34 mouse cellular contexts compared by ENCODE assay signal in the genomic region with DNA sequence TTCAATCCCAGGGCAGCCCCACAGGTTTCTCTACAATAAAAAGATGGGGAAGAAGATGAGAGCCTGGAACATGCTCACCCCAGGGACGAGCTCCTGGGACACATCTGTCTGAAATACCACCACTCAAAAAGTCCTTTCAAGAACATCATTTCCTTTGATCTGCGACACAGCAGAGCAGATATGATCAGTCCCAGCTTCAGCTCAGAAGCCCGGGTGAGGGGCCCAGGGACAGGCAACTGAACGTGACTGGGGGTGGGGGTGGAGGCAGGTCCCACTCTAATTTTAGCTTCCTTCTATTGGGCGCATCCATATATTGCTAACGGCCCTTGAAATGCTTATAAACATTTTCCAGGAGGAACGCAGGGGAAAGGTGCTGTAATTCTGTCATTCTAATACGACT. TPM values are rescaled to one million over a fixed set of nuclear protein-coding genes. Genes with fewer than 3 reads are reported as not detected.
DNase-seq lines count a peak whose midpoint lies in the region; ATAC-seq lines count a peak whose summit lies in the region.
"Had no signal": no experiment of that assay in that cellular context is flagged by ENCODE, and none has a peak within 500 bp of the region (broad histone marks: within the 10 kb centered on the region; RNA-seq: fewer than 3 reads in every experiment).

No protein-coding gene starts in this region.

- DNase-seq in heart, adult 9 months (ENCODE audit: low spot score in 2 of 2) = no peak
- DNase-seq in CD4-positive helper T cell, adult 2 months (ENCODE audit: low read depth, low spot score) = peak; percentile 42
- peak; percentile 62 for DNase-seq in induced T-regulatory cell, adult 2 months (ENCODE audit: low read depth)
- DNase-seq in thymus, postnatal 25 days = peak; percentile 46
- DNase-seq in urinary bladder, postnatal 10 days (ENCODE audit: low spot score) = no peak
- no peak for DNase-seq in liver, embryonic 11.5 days (ENCODE audit: low spot score)
- DNase-seq: adrenal gland, postnatal 10 days; cerebellum, adult 11 months; cerebellum, adult 9-10 months; cerebellum, postnatal 36 days; gastrocnemius, postnatal 36 days; heart, adult 2 months; heart, postnatal 10 days; kidney, adult 9 months; kidney, postnatal 10 days; layer of hippocampus, postnatal 36 days; left cerebral cortex, postnatal 4 days; lung, adult 2 months; lung, postnatal 10 days; right cerebral cortex, postnatal 4 days had no signal

- H3K4me2 ChIP-seq in heart, embryonic 13.5 days = 0 out of 2 replicates have a peak overlapping the region, but pooled peaks have one; percentile 7
- no peak overlapping the region for H3K4me2 ChIP-seq in liver, embryonic 11.5 days
- H3K4me2 ChIP-seq: limb, embryonic 15.5 days; midbrain, embryonic 15.5 days had no signal

- 27% methylated on average over 8 of the region's 8 CpGs for WGBS in heart, embryonic 13.5 days
- WGBS in liver, embryonic 11.5 days = 42% methylated on average over 8 of the region's 8 CpGs

- peaks cover 24% of the 10 kb centered on the region for H3K4me1 ChIP-seq in heart, embryonic 13.5 days
- peaks cover 6% of the 10 kb centered on the region; the same call in 1 of the 2 replicates for H3K4me1 ChIP-seq in liver, embryonic 11.5 days (replicated peaks; ENCODE audit: control insufficient read depth, insufficient read depth, low read length)

- H3K27me3 ChIP-seq in heart, embryonic 13.5 days (replicated peaks) = peaks cover 55% of the 10 kb centered on the region
- peaks cover 41% of the 10 kb centered on the region for H3K27me3 ChIP-seq in liver, embryonic 11.5 days (replicated peaks; ENCODE audit: control insufficient read depth, insufficient read depth, low read length)

- H3K9ac ChIP-seq in heart, embryonic 13.5 days = no peak overlapping the region
- no peak overlapping the region for H3K9ac ChIP-seq in liver, embryonic 11.5 days (ENCODE audit: low read depth, low read length)
- H3K9ac ChIP-seq: limb, embryonic 15.5 days; liver, embryonic 14.5 days; midbrain, embryonic 15.5 days had no signal

- no peaks in the 10 kb centered on the region for H3K36me3 ChIP-seq in heart, embryonic 13.5 days
- no peaks in the 10 kb centered on the region for H3K36me3 ChIP-seq in liver, embryonic 11.5 days (ENCODE audit: control insufficient read depth, insufficient read depth, low read length)
- H3K36me3 ChIP-seq: limb, embryonic 15.5 days; midbrain, embryonic 15.5 days had no signal

- H3K9me3 ChIP-seq in heart, embryonic 13.5 days = no peaks in the 10 kb centered on the region
- H3K9me3 ChIP-seq in liver, embryonic 11.5 days (ENCODE audit: control insufficient read depth, low read length) = no peaks in the 10 kb centered on the region
- H3K9me3 ChIP-seq: limb, embryonic 15.5 days; midbrain, embryonic 15.5 days had no signal

- H3K4me3 ChIP-seq in heart, embryonic 13.5 days = no peak overlapping the region
- H3K4me3 ChIP-seq in liver, embryonic 11.5 days (ENCODE audit: low read depth, low read length) = no peak overlapping the region
- H3K4me3 ChIP-seq: heart, adult 2 months; limb, embryonic 15.5 days; midbrain, embryonic 15.5 days had no signal

- no peak overlapping the region for H3K27ac ChIP-seq in heart, embryonic 13.5 days (replicated peaks)
- H3K27ac ChIP-seq in liver, embryonic 11.5 days (ENCODE audit: low read depth, low read length) = no peak overlapping the region
- H3K27ac ChIP-seq: heart, adult 2 months; hindbrain, postnatal 0 days; limb, embryonic 15.5 days; liver, embryonic 14.5 days; macrophage; midbrain, embryonic 15.5 days; stomach, postnatal 0 days had no signal

- ATAC-seq in heart, embryonic 13.5 days (ENCODE audit: extremely low read depth, insufficient number of reproducible peaks, low FRiP score, low TSS enrichment) = no peak
- ATAC-seq in liver, embryonic 11.5 days (replicated peaks; ENCODE audit: low FRiP score) = no peak
- ATAC-seq: forebrain, embryonic 14.5 days; hindbrain, postnatal 0 days; intestine, postnatal 0 days; midbrain, embryonic 15.5 days; Patski had no signal

RNA-seq across cellular contexts. Expression of gene Gpr25, which starts 5.0 kb away (rescaled TPM):
- not detected in 2 replicates for polyA plus RNA-seq in heart, embryonic 13.5 days (2015; fragmentation: Nextera tagmentation; extraction: Ambion mirVana)
- polyA plus RNA-seq in liver, embryonic 11.5 days (2014; fragmentation: Nextera tagmentation; extraction: Ambion mirVana) = not detected in 2 replicates
- polyA plus RNA-seq: embryonic facial prominence, embryonic 11.5 days; heart, adult 2 months; hindbrain, embryonic 11.5 days; intestine, postnatal 0 days; limb, embryonic 15.5 days; liver, embryonic 14.5 days; macrophage; neural tube, embryonic 11.5 days; Patski; stomach, postnatal 0 days had no signal

RNA-seq across cellular contexts. Expression of gene Inava, which starts 21.6 kb away (rescaled TPM):
- 1.3 and 1.4 TPM in 2 replicates for polyA plus RNA-seq in heart, embryonic 13.5 days (2015; fragmentation: Nextera tagmentation; extraction: Ambion mirVana)
- polyA plus RNA-seq in liver, embryonic 11.5 days (2014; fragmentation: Nextera tagmentation; extraction: Ambion mirVana) = 3.1 and 3.2 TPM in 2 replicates
- polyA plus RNA-seq: macrophage had no signal

RNA-seq across cellular contexts. Expression of gene Mroh3, which starts 43.0 kb away (rescaled TPM):
- polyA plus RNA-seq in heart, embryonic 13.5 days (2015; fragmentation: Nextera tagmentation; extraction: Ambion mirVana) = not detected in 2 replicates
- polyA plus RNA-seq in liver, embryonic 11.5 days (2014; fragmentation: Nextera tagmentation; extraction: Ambion mirVana) = not detected in 2 replicates
- polyA plus RNA-seq: embryonic facial prominence, embryonic 11.5 days; forebrain, embryonic 14.5 days; heart, adult 2 months; limb, embryonic 15.5 days; macrophage; midbrain, embryonic 15.5 days; neural tube, embryonic 11.5 days; spleen, adult 2 months had no signal

Comparison
In these comparisons a context has a peak if more than half of its experiments do, and no peak if none do; other contexts are left out.
1. DNase-seq: peak in CD4-positive helper T cell, adult 2 months (single experiment), induced T-regulatory cell, adult 2 months (single experiment) and thymus, postnatal 25 days (single experiment); none in heart, adult 9 months (0 of 2), urinary bladder, postnatal 10 days (single experiment) and liver, embryonic 11.5 days (single experiment).